Mouse (Mus musculus): ENCODE data around the gene Ppp4c.

GRCm38 (mm10) chr7:126817595-126817994 is 25.3 kb upstream of the Ppp4c start:
- no peak for TF ChIP-seq CTCF (IDR thresholded peaks at IDR 0.05)
- TF ChIP-seq EP300 (IDR thresholded peaks at IDR 0.05), result no peak
